Mouse (Mus musculus): ENCODE results near the gene Sptb. TPM values are rescaled to one million over a fixed set of nuclear protein-coding genes. Genes with fewer than 3 reads are reported as not detected.

Gene Sptb
- total RNA-seq, 2 experiments from 2014 or later, result 158 to 172 TPM

DNA sequence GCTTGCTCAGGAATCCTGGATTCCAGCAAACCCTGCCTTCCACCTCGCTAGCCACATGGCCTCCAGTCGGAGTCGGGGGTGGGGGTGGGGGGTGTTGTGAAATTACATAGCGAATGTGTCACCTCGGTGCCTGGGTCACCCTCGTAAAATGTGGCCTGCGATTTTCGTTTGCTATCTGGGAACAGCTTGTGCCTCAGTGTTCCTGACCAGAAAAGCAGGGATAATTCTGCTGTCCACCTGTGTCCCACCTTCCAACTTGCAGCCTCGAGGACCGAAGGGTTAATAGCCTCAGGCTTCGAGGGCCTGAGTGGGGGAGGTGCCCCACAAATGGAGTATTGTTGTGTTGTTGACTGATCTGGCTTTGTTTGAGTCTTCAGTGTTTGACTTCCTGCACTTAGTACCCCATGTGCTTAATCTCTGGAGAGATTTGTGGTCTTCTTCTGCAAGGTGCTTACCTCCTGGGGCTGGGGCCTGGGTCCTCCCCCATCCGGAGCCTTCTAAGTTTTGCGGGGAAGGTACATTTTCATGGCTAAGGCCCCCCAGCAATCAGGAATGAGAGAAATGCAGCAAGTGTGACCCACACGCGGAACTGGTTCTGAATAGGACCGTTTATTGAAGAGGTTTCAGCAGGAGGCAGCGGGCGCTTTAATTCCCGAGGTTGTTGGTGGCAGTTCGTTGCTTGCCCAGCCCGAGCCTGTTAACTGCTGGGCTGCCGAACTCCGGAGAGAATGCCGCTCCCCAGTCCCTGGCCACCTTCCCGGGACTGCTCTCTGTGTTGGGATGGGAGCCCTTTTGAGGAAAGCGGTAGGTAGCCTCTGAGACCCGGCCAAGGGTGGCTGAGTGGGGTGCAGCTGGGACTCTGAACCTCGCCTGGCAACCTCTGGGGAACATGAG, 163.7 kb downstream of the Sptb start:
- no peak for DNase-seq (ENCODE audit: low spot score)

DNA sequence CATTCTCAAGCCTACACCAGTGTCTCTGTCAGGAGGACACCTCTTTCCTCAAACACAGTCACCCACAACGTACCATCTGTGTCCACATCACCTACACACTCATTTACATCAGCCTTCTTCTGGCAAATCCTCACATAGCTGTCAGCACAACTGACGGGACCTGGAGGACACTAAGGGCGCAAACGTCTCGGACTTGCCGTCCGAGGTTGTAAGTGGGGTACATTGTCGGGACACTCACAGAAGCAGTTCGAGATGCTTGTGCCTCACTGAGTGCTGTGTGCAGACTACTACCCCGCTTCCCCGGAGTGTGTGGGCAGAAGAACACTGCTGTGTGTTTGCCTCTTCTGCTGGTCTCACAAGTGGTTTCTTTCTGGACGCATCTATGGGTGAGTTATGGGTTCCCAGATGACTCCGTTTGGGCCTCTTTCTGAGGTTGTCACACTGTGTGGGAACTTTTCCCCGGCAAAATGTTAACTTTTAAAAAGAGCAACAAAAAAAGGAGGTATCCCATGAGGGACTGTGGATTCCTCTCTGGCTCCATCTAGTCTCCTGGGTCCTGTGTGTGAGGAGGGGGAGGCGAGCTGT, 164.5 kb downstream of the Sptb start:
- no peak for DNase-seq (ENCODE audit: low spot score)

- no peak for DNase-seq (ENCODE audit: low spot score)
These were observed 168.5 kb downstream of the Sptb start for GRCm38 (mm10) chr12:76541879-76542278.

GRCm38 (mm10) chr12:76541475-76541874, 168.9 kb downstream of the Sptb start:
- DNase-seq (ENCODE audit: low spot score), result no peak

- no peak for DNase-seq (ENCODE audit: low spot score)
These were observed 169.6 kb downstream of the Sptb start for GRCm38 (mm10) chr12:76540701-76541221.

- no peak for DNase-seq (ENCODE audit: low spot score)
These were observed 170.2 kb downstream of the Sptb start for GRCm38 (mm10) chr12:76540169-76540568.

GRCm38 (mm10) chr12:76537434-76537833, 172.9 kb downstream of the Sptb start:
- DNase-seq (ENCODE audit: low spot score), result peak; percentile 57

- no peak for DNase-seq (ENCODE audit: low spot score)
These were observed 173.7 kb downstream of the Sptb start for GRCm38 (mm10) chr12:76536591-76537153.

GRCm38 (mm10) chr12:76535471-76535900, 174.9 kb downstream of the Sptb start:
- peak; percentile 60 for DNase-seq (ENCODE audit: low spot score)

DNA sequence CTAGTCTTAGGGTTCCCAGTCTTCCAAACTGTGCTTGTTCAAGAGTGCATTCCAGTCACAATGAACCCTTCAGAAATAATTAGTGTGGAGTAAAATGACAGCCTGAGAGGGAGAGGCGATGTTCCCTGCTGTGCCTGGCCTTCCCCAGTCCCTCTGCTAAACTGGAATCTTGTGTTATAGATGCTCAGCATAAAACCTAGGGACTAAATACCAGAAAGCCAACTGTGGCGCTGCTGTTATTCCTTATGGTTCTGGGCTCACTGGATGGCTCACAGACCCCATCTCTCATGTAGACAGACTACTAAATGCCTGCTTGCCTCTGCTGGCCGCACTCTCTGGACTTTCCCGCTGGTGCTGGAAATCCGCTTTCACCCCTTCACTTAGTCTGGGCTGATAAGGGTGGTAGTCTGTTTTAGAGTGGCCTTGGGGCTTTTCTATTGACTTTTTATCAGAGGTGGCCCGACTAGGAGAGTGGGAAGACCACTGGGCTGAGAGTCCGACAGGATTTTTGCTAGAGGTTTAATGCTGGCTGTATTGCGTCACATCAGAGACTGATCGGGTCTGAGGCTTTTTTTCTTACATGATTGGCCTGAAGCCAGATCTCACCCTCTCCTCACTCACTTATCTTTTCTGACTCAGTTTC, 175.6 kb downstream of the Sptb start:
- no peak for DNase-seq (ENCODE audit: low spot score)

DNA sequence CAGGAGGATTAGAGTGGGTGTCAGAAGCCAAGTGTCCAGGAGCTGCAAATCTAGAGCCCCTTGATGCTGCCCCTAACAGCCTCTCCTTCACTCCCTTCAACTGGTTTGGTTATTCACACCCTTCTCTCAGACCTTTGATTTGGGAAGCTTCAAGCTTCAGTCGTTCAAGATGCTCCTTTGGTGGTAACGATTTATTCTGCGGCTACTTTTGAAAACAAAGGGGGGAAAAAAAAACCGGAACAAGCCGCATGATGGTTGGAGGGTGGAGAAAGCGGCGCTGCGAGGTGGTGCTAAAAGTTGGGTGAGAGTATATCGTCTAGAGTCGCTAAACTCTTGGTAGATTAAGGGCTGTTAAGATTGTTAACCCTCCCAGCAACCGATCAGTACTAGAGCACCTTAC, 176.1 kb downstream of the Sptb start:
- no peak for DNase-seq (ENCODE audit: low spot score)

GRCm38 (mm10) chr12:76533377-76534222, 176.7 kb downstream of the Sptb start:
- peak; percentile 77 for DNase-seq (ENCODE audit: low spot score)

- DNase-seq (ENCODE audit: low spot score), result no peak
These were observed 177.4 kb downstream of the Sptb start for GRCm38 (mm10) chr12:76532926-76533376.

DNA sequence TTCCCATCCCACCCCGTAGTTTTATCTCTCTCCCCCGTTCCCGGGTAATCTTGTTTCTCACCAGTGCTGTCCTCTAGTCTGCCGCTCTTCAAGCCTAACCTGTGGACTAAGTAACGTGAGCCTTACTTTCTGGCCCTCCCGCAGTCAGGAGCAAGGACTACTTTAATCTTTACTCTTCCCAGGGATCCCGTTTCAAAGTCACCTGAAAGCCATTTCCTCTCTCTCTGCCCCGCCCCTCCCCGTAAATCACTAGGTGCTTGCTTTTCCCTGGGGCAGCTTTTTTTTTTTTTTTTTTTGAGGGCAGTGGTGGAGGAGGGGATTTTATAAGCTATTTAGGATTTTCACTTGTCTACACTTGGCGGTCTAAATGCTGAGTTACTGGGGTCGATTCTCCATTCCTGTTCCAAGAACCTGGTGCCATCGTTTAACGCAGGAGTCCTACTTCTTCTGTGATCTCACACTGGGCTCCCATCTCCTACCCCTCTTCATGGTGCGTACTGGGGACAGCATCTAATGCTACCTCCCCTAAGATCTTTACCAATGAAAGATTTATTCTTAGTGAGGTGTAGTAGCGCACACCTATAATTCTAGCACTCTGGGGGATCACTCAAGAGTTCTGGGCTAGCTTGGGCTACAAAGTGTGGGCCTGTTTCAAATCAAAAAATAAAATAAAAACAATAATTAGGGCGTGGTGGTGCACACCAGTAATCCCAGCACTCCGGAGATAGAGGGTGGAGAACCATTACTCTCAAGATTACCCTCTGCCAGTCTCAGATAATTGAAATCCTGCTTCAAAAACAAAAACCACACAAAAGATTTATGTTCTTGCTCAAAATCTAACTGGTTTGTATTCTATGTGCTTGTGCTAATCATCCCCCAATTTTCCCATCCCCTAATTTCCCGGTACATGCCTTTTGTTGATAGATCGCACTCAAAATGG, 178.1 kb downstream of the Sptb start:
- DNase-seq (ENCODE audit: low spot score), result no peak

DNA sequence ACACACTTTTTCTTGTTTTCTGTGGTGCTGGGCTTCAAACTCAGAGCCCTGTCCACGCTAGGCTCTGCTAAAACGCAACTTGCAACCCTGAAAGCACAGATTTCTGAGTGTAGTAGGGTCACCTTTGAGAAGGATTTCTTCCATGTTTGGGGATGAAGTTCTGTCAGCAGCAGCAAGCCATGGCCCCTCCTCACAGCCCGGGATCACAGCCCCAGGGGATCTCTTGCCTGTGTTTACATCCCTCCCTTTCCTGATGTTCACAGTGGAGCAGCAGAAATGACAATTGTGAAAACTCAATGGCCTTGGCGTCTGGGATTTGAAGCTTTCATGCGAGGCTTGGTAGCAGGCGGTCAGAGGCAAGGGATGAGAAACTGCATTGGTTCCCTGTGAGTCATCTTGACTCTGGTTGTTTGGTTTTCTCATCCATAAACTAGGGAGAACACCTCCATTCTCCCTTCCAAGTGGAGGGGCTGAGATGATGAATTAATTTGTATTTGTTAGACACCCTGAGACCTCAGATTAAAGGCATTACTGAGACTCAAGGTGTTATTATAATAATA, 179.7 kb downstream of the Sptb start, which contains the start of gene Plekhg3:
Gene Plekhg3, plus strand, starts transcription at position 312 of the 560 bp plus-strand sequence.
- no peak for DNase-seq (ENCODE audit: low spot score)

Data from gastrocnemius, adult 18-20 months (tissue).